Mouse (Mus musculus) liver, postnatal 0 days (tissue): Measurements from ENCODE around the gene Tmem208. TPM values are rescaled to one million over a fixed set of nuclear protein-coding genes. Genes with fewer than 3 reads are reported as not detected.

Source experiments
- ATAC-seq: fragments of 200-750 bp; cut with Nextera tagmentation; 2 replicates; pipeline ENCODE4 v1.8.0; 2017; ENCODE audit warnings: mild to moderate bottlenecking, moderate library complexity
- DNase-seq: peaks from one replicate; pipeline ENCODE4 v3.0.0-alpha.2; 2016
- H3K27ac ChIP-seq: fragments of 300-500 bp; sonication (generic); 2 replicates; pipeline ENCODE4 v1.5.1; 2014; ENCODE audit warnings: antibody characterized with exemption, moderate library complexity, mild to moderate bottlenecking, low read depth
- H3K27me3 ChIP-seq: fragments of 300-500 bp; sonication (generic); 2 replicates; pipeline ENCODE4 v1.6.1; 2014; ENCODE audit warnings: low read length, control low read depth, mixed read lengths; ENCODE audit not compliant: insufficient read depth
- H3K36me3 ChIP-seq: fragments of 300-500 bp; sonication (generic); replicated peaks from 2 replicates; pipeline ENCODE4 v1.6.1; 2014; ENCODE audit warnings: mild to moderate bottlenecking, control low read depth, low read length, moderate library complexity, mixed read lengths; ENCODE audit not compliant: insufficient read depth
- H3K4me1 ChIP-seq: fragments of 300-500 bp; sonication (generic); 2 replicates; pipeline ENCODE4 v1.6.1; 2014; ENCODE audit warnings: antibody characterized with exemption, mild to moderate bottlenecking, control low read depth; ENCODE audit not compliant: insufficient read depth
- H3K4me2 ChIP-seq: fragments of 300-500 bp; sonication (generic); 2 replicates; pipeline ENCODE4 v1.6.1; 2014; ENCODE audit warnings: low read depth, mild to moderate bottlenecking, low read length, moderate library complexity, mixed read lengths
- H3K4me3 ChIP-seq: fragments of 300-500 bp; sonication (generic); 2 replicates; pipeline ENCODE4 v1.5.1; 2014; ENCODE audit warnings: low read depth, low read length
- H3K9ac ChIP-seq: fragments of 300-500 bp; sonication (generic); replicated peaks from 2 replicates; pipeline ENCODE4 v1.6.1; 2014; ENCODE audit warnings: mild to moderate bottlenecking, moderate library complexity
- H3K9me3 ChIP-seq: fragments of 300-500 bp; sonication (generic); 2 replicates; pipeline ENCODE4 v1.6.1; 2016; ENCODE audit warnings: mild to moderate bottlenecking, control low read depth, low read length, mixed read lengths
- CTCF ChIP-seq: sonication (generic); IDR thresholded peaks from 2 replicates; pipeline ENCODE4 v1.5.1; 2016; ENCODE audit warnings: antibody characterized with exemption, low read depth
- EP300 ChIP-seq: IDR thresholded peaks from 2 replicates; pipeline ENCODE4 v1.6.1; 2016; ENCODE audit warnings: antibody characterized with exemption, low read depth, mild to moderate bottlenecking
- WGBS: fragments of 180-500 bp; shearing (Covaris S2); extraction: QIAGEN DNeasy Blood & Tissue Kit; methylation state at CpG from one replicate; pipeline ENCODE4 v1.1.7; 2014; ENCODE audit not compliant: insufficient replicate concordance; 5-methylcytosine and 5-hydroxymethylcytosine counted together
- polyA plus RNA-seq: library from polyadenylated mRNA; unstranded; fragments of >200 nt; fragmentation: Nextera tagmentation; extraction: Ambion mirVana; gene quantifications from 2 replicates; pipeline ENCODE4 v1.2.1, GENCODE M21; 2015

The Tmem208 gene
- polyA plus RNA-seq, 1 experiment from 2014 or later = 75.2 TPM

- Histone ChIP-seq H3K27me3 (0 out of 2 replicates have a peak, but pooled peaks cover 2% of the 10 kb centered on the region), H3K9me3 (no peaks in the 10 kb centered on the region), H3K4me1 (no peaks in the 10 kb centered on the region), H3K4me2 (no peak overlapping the region), H3K4me3 (no peak overlapping the region), H3K27ac (no peak overlapping the region), H3K36me3 (no peaks in the 10 kb centered on the region), H3K9ac (no peak overlapping the region)
- ATAC-seq (no peak), DNase-seq (no peak)
- TF ChIP-seq EP300 (no peak), CTCF (no peak)
- 55% methylated on average over 12 of the region's 12 CpGs for WGBS
Measured at GRCm38 (mm10) chr8:105361751-105362702, 35.9 kb downstream of the Tmem208 start.

DNA sequence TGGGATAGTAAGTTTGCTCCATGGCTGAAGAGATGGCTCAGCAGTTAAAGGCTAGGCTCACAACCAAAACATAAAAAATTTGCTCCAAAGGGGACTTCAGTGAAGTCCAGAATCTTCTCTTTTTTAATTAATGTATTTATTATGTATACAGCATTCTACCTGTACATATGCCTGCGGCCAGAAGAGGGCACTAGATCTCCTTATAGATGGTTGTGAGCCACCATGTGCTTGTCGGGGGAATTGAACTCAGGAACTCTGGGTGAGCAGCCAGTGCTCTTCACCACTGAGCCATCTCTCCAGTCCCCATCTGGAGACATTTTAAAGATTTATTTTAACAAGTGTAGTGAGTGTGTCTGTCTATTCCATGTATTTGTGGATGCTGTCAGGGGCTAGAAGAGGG lies 41.0 kb downstream of the Tmem208 start:
- DNase-seq (no peak), ATAC-seq (no peak)
- Histone ChIP-seq H3K27ac (no peak overlapping the region), H3K27me3 (no peaks in the 10 kb centered on the region), H3K4me1 (no peaks in the 10 kb centered on the region), H3K9me3 (no peaks in the 10 kb centered on the region), H3K4me2 (no peak overlapping the region), H3K9ac (no peak overlapping the region), H3K36me3 (no peaks in the 10 kb centered on the region), H3K4me3 (no peak overlapping the region)
- 68% methylated on average over 2 of the region's 2 CpGs for WGBS
- TF ChIP-seq EP300 = no peak
- TF ChIP-seq CTCF = peak; percentile 60

- Histone ChIP-seq H3K36me3 (no peaks in the 10 kb centered on the region), H3K9me3 (no peaks in the 10 kb centered on the region), H3K4me2 (no peak overlapping the region), H3K9ac (no peak overlapping the region), H3K27ac (no peak overlapping the region), H3K4me3 (no peak overlapping the region), H3K27me3 (no peaks in the 10 kb centered on the region), H3K4me1 (peaks cover 5% of the 10 kb centered on the region; the same call in 1 of the 2 replicates)
- TF ChIP-seq CTCF (no peak), EP300 (no peak)
- ATAC-seq (no peak), DNase-seq (no peak)
- WGBS = 71% methylated on average over 9 of the region's 9 CpGs
Measured at GRCm38 (mm10) chr8:105372473-105372872, 46.3 kb downstream of the Tmem208 start.

DNA sequence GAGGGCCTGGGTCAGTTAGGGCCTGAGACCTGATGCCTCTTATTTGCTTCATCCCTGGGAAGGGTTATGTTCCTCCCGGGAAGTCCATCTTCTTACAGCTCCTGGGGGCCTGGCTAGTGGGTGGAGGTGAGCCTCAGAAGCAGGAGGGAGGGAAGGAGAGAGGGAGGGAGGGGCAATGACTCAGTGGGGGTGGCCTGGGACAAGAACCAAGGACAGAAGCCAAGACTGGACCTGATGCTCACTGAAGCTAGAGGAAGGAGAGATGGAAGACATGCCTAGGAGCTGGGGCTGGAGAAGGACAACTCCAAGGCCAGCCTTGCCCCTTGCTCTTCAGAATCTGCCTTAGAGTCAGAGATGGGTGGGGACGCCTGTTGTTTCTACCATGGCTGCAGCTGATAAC lies 46.9 kb downstream of the Tmem208 start, which contains the start of gene Plekhg4:
Gene Plekhg4, plus strand, starts transcription at position 243 of the 400 bp plus-strand sequence.
- Histone ChIP-seq H3K9me3 (no peaks in the 10 kb centered on the region), H3K27me3 (no peaks in the 10 kb centered on the region), H3K27ac (no peak within 1 kb of the TSS), H3K4me2 (no peak within 1 kb of the TSS), H3K4me3 (no peak within 1 kb of the TSS), H3K36me3 (no peaks in the 10 kb centered on the region), H3K4me1 (peaks cover 5% of the 10 kb centered on the region; the same call in 1 of the 2 replicates), H3K9ac (no peak within 1 kb of the TSS)
- no peak for ATAC-seq
- no peak for DNase-seq
- TF ChIP-seq EP300 = no peak
- no peak for TF ChIP-seq CTCF
- 68% methylated on average over 2 of the region's 2 CpGs for WGBS

- no peaks in the 10 kb centered on the region for H3K27me3 ChIP-seq
- H3K9ac ChIP-seq = no peak overlapping the region
- 33% methylated on average over 33 of the region's 33 CpGs for WGBS
- ATAC-seq (peak; percentile 53), DNase-seq (peak; percentile 64)
- H3K36me3 ChIP-seq = no peaks in the 10 kb centered on the region
- H3K27ac ChIP-seq = no peak overlapping the region
- H3K9me3 ChIP-seq = no peaks in the 10 kb centered on the region
- peak overlapping the region; percentile 42 for H3K4me2 ChIP-seq
- H3K4me1 ChIP-seq = peaks cover 5% of the 10 kb centered on the region; the same call in 1 of the 2 replicates
- no peak overlapping the region for H3K4me3 ChIP-seq
- TF ChIP-seq EP300 = no peak
- peak; percentile 73 for TF ChIP-seq CTCF
Measured at GRCm38 (mm10) chr8:105374513-105374966, 48.4 kb downstream of the Tmem208 start.

GRCm38 (mm10) chr8:105378673-105379072 lies 52.5 kb downstream of the Tmem208 start:
- Histone ChIP-seq H3K4me2 (no peak overlapping the region), H3K4me1 (peaks cover 5% of the 10 kb centered on the region; the same call in 1 of the 2 replicates), H3K27me3 (no peaks in the 10 kb centered on the region), H3K27ac (no peak overlapping the region), H3K9ac (no peak overlapping the region), H3K36me3 (no peaks in the 10 kb centered on the region), H3K9me3 (no peaks in the 10 kb centered on the region), H3K4me3 (no peak overlapping the region)
- TF ChIP-seq CTCF (no peak), EP300 (no peak)
- peak; percentile 68 for DNase-seq
- WGBS = 67% methylated on average over 19 of the region's 19 CpGs
- ATAC-seq = no peak
